Mouse (Mus musculus): Measurements from ENCODE around the gene H2-Ob. TPM values are rescaled to one million over a fixed set of nuclear protein-coding genes. Genes with fewer than 3 reads are reported as not detected.
"Not testable (repeated sequence)": the region's sequence is repeated elsewhere in the genome, so short reads cannot be mapped to it uniquely, and the experiment has no call there.

The H2-Ob gene
- total RNA-seq, 2 experiments from 2014 or later = 0.88 TPM

DNA sequence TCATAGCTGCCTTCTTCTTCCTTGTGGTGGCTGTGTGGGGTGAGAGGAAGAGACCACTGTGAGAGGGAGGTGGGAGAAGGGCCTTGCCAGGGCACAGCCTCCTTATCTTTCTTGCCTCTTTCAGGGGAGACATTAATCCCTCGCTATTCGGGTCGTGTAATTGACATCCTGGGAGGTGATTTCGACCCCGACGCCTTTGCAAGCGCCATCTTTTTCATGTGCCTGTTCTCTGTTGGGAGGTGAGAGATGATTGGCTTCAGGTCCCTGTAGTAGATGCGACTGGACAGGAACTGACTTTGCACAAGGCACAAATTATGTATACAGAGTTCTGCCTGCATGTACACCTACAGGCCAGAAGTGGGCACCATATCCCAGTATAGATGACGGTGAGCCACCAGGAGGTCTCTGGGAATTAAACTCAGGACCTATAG, 32.9 kb upstream of the H2-Ob start:
- peak; percentile 2 to 40 for DNase-seq
- intact Hi-C loops (cut with DNase I) = loop anchor here (2.0 kb wide), 1 partner anchor 19 kb away; the partner anchor contains the start of genes Psmb9 and Tap1

DNA sequence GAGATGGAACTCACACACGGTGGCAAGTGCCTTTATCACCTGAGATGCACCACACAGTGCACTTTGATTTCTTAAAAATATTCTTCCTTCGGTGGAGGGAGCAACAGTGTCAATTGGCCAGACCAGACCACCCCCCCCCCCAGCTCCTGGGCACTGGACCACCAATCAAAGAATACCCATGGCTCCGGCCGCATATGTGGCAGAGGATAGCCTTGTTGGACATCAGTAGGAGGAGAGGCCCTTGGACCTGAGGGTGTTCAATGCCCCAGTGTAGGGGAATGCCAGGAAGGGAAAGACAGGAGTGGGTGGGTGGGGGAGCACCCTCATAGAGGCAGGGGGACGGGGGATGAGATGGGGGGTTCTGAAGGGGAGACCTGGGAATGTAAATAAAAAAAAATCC, 32.0 kb upstream of the H2-Ob start:
- intact Hi-C loops (cut with DNase I) = no loop called here
- peak in 1 of 2 experiments; percentile 0 for DNase-seq

GRCm38 (mm10) chr17:34207456-34207855, 31.2 kb upstream of the H2-Ob start:
- peak in 1 of 2 experiments; percentile 1 for DNase-seq
- intact Hi-C loops (cut with DNase I) = no loop called here

GRCm38 (mm10) chr17:34207866-34208265, 30.8 kb upstream of the H2-Ob start:
- intact Hi-C loops (cut with DNase I) = no loop called here
- peak in 1 of 2 experiments; percentile 0 for DNase-seq

DNA sequence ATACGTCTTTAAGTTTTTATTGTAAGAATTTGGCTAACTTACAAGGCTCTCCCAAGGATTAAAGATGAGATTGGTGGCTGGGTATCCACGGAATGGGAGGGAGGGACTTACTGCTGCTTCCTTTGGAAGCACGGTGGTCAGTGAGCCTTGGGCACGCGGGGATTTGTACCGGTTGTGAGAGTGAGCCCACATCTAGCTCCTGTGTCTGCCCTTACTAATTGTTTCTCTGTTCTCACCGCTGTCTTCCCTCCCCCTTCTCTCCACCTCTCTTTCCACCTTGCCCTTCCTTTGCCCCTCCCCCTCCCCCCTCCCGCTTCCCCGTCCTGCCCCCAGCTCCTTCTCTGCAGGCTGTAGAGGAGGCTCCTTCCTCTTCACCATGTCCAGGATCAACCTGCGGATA, 30.3 kb upstream of the H2-Ob start:
- DNase-seq = no peak
- intact Hi-C loops (cut with DNase I) = no loop called here

GRCm38 (mm10) chr17:34209680-34210079, 29.0 kb upstream of the H2-Ob start:
- peak in 1 of 2 experiments; percentile 1 for DNase-seq
- intact Hi-C loops (cut with DNase I) = no loop called here

GRCm38 (mm10) chr17:34210599-34210998, 28.1 kb upstream of the H2-Ob start:
- peak in 1 of 2 experiments; percentile 1 for DNase-seq
- intact Hi-C loops (cut with DNase I) = no loop called here

DNA sequence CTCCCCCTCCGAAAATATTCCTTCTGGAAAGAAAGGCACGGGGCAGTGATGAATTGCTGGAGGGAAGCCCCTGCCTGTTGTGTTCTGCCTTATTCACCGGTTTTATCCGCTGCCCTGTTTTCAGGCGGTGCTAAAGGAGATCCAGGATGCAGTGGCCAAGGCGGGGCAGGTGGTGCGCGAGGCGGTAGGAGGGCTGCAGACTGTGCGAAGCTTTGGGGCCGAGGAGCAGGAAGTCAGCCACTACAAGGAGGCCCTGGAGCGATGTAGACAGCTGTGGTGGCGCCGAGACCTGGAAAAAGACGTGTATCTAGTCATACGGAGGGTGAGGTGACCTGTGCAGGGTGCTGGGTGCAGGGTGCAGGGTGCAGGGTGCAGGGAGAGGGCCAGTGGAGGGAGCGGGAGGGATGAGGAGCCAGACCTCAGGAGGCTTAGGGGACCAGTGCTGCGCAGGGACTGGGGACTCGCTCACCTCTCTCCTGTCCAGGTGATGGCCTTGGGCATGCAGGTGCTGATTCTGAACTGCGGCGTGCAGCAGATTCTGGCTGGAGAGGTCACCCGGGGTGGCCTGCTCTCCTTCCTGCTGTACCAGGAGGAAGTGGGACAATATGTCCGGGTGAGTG, 26.8 kb upstream of the H2-Ob start:
- intact Hi-C loops (cut with DNase I) = no loop called here
- peak in 1 of 2 experiments; percentile 1 for DNase-seq

DNA sequence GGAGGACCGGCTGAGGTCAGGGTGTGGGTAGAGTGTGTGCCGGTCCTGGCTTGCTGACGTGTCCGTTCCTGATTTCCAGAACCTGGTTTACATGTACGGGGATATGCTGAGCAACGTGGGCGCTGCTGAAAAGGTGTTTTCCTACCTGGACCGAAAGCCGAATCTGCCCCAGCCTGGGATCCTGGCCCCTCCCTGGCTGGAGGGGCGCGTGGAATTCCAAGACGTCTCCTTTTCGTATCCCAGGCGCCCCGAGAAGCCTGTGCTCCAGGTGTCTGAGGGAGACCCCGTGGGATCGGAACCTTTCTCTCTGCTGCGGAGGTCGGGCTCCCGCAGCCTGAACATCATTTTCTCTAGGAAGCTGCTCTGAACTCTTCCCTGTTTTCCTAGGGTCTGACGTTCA, 24.8 kb upstream of the H2-Ob start:
- intact Hi-C loops (cut with DNase I) = no loop called here

DNA sequence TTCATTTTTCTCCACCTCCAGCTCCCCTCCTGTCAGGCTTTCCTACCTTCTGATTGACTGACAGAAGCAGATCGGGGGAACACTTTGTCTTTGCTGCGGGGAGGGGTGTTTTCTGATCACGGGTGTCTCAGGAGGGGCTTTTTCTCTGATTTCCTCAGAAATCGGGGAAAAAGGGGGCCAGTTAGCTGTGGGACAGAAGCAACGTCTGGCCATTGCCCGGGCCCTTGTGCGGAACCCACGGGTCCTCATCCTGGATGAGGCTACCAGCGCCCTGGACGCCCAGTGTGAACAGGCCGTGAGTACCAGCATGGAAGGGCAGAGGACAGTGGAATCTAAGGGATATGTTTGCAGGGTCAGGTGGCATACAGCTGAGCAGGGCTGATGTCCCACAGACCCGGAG, 23.5 kb upstream of the H2-Ob start:
- peak in 1 of 2 experiments; percentile 0 for DNase-seq
- intact Hi-C loops (cut with DNase I) = no loop called here

More for the DNA sequence above, 24.8 kb upstream of the H2-Ob start:
- peak in 1 of 2 experiments; percentile 1 for DNase-seq

GRCm38 (mm10) chr17:34217216-34217928, 21.3 kb upstream of the H2-Ob start:
- intact Hi-C loops (cut with DNase I) = no loop called here
- DNase-seq = no peak

DNA sequence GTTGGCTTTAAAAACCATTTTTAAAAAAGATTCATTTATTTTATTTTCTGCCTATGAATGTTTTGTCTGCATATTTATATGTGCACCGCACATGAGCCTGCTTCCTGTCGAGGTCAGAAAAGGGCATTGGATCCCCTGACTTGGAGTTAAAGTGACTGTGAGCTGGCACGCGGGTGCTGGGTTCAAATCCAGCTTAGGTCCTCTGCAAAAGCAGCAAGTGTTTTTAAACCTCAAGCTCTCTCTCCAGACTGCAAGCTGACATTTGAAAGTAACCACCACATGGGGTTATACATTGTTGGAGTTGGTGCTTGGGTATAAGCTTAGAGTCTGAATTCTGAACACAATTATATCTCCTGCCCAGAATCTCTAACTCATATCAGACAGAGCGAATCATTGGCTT, 20.7 kb upstream of the H2-Ob start:
- peak in 1 of 2 experiments; percentile 0 for DNase-seq
- intact Hi-C loops (cut with DNase I) = no loop called here

DNA sequence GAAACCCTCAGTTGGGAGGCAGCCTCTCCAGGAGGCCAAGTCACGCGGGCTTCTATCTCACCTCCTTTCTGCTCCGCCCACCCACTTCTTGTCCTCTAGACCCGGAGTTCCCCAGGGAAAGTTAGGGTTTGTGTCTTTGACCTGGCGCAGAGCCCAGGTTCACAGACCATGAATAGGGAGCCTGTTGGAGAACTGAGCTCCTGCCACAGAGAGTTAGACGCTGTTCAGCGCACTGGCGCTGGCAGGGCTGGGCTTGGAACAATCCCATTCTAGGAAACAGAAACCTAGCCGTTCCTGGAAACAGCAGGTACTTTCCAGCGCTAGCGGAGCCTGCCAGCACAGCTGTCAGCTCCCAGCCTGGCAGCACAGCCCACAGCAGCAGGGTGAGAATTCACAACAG, 20.0 kb upstream of the H2-Ob start:
- peak; percentile 72 to 73 for DNase-seq
- intact Hi-C loops (cut with DNase I) = no loop called here

GRCm38 (mm10) chr17:34219096-34219495, 19.6 kb upstream of the H2-Ob start:
- peak; percentile 55 to 77 for DNase-seq
- intact Hi-C loops (cut with DNase I) = not testable (repeated sequence)

- peak in 1 of 2 experiments; percentile 1 for DNase-seq
- intact Hi-C loops (cut with DNase I) = not testable (repeated sequence)
These were observed 18.9 kb upstream of the H2-Ob start for GRCm38 (mm10) chr17:34219801-34220200.

DNA sequence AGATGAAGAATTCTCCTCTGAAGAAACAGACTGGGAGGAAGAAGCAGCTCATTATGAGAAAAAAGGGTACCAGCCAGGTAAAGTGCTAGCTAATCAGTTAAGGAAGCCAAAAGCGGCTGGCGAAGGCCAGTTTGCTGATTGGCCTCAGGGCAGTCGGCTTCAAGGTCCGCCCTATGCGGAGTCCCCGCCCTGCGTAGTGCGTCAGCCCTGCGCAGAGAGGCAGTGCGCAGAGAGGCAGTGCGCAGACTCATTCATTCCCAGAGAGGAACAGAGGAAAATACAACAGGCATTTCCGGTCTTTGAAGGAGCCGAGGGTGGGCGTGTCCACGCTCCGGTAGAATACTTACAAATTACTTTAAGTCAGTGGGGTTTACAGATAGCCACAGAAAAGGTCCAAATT, 18.3 kb upstream of the H2-Ob start:
- DNase-seq; intact Hi-C loops (cut with DNase I): not testable (repeated sequence)

GRCm38 (mm10) chr17:34224816-34225215, 13.9 kb upstream of the H2-Ob start:
- intact Hi-C loops (cut with DNase I) = no loop called here
- DNase-seq = no peak

- intact Hi-C loops (cut with DNase I) = no loop called here
- DNase-seq = no peak
These were observed 13.3 kb upstream of the H2-Ob start for GRCm38 (mm10) chr17:34225426-34225825.

GRCm38 (mm10) chr17:34225911-34226310, 12.8 kb upstream of the H2-Ob start:
- DNase-seq; intact Hi-C loops (cut with DNase I): not testable (repeated sequence)

- intact Hi-C loops (cut with DNase I) = loop anchor here (10.0 kb wide), 1 partner anchor 126 kb away; no protein-coding TSS in a partner anchor
- not testable (repeated sequence) for DNase-seq
These were observed 7.7 kb upstream of the H2-Ob start for GRCm38 (mm10) chr17:34230971-34231370.

DNA sequence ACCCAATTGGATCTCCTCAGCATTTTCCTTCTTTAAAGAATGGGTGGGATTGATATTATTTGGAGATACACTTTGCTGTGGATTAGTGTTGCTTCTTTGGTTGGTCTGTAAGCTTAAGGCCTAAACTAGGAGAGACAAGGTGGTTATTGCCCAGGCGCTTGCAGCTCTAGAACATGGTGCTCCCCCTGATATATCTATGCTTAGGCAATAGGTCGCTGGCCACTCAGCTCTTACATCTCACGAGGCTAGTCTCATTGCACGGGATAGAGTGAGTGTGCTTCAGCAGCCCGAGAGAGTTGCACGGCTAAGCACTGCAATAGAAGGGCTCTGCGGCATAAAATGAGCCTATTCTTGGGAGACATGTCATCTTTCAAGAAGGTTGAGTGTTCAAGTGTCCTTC, 6.7 kb upstream of the H2-Ob start:
- intact Hi-C loops (cut with DNase I) = loop anchor here (10.0 kb wide), 1 partner anchor 127 kb away; no protein-coding TSS in a partner anchor

More for the DNA sequence above, 6.7 kb upstream of the H2-Ob start:
- not testable (repeated sequence) for DNase-seq
